8 mouse cellular contexts compared by ENCODE assay signal in the genomic region with DNA sequence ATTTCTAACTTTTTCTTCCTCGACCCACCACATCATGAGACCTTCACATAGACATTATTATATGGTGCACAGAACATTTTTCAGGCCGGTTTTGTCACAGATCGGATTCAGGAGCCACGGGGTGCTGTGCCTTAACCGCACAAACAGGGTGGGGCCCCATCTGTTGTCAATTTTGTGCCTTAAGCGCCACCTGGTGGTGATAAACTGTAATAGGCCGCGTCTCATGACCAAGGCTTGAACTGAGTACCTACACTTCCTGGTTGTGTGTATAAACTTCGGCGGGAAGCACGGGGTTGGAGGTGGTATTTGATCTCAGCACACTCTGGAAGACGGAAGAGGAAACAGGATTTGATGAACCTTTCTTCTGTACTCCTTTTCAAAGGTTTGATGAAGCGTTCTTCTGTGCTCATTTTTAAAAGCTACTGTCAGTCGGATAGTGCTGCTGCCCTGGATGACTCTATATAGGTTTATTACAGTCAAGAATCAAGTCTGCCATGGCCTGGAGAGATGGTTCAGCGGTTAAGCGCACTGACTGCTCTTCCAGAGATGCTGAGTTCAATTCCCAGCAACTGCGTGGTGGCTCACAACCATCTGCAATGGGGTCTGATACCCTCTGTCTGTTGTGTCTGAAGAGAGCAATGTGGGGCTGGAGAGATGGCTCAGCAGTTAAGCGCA. TPM values are rescaled to one million over a fixed set of nuclear protein-coding genes. Genes with fewer than 3 reads are reported as not detected.
DNase-seq lines count a peak whose midpoint lies in the region; ATAC-seq lines count a peak whose summit lies in the region.

No protein-coding gene starts in this region.

- peak; percentile 85 for DNase-seq in adrenal gland, adult 8-10 months
- DNase-seq in embryo, embryonic 11.5 days (ENCODE audit: low read depth, low spot score), result peak; percentile 83
- peak; percentile 85 to 86 for DNase-seq in gastrocnemius, postnatal 36 days
- DNase-seq in left cerebral cortex, postnatal 25 days (ENCODE audit: low spot score in 2 of 2), result peak; percentile 91 to 93
- DNase-seq in mesoderm, embryonic 11.5 days (ENCODE audit: low read depth, low spot score), result peak; percentile 91
- peak; percentile 78 for DNase-seq in right cerebral cortex, postnatal 25 days
- DNase-seq in yolk sac, embryonic 10.5 days (ENCODE audit: low spot score), result peak; percentile 89

- no peaks in the 10 kb centered on the region for H3K4me1 ChIP-seq in intestine, embryonic 15.5 days (replicated peaks)

- WGBS in intestine, embryonic 15.5 days, result 14% methylated on average over 18 of the region's 18 CpGs

- H3K36me3 ChIP-seq in intestine, embryonic 15.5 days, result no peaks in the 10 kb centered on the region

- H3K9ac ChIP-seq in intestine, embryonic 15.5 days, result no peak overlapping the region

- H3K9me3 ChIP-seq in intestine, embryonic 15.5 days, result no peaks in the 10 kb centered on the region

- H3K27me3 ChIP-seq in intestine, embryonic 15.5 days (replicated peaks), result no peaks in the 10 kb centered on the region

- intact Hi-C loops in gastrocnemius, postnatal 36 days (cut with DNase I), result no loop called here
- intact Hi-C loops in left cerebral cortex, postnatal 25 days (cut with DNase I), result loop anchor here (2.0 kb wide), 2 partner anchors 18 to 78 kb away; a partner anchor contains a TSS

- H3K4me2 ChIP-seq in intestine, embryonic 15.5 days (replicated peaks), result peak overlapping the region; percentile 43

- peak overlapping the region; percentile 2; the same call in 1 of the 2 replicates for H3K27ac ChIP-seq in intestine, embryonic 15.5 days

- 0 out of 2 replicates have a peak overlapping the region, but pooled peaks have one; percentile 0 for H3K4me3 ChIP-seq in intestine, embryonic 15.5 days (replicated peaks)

- ATAC-seq in intestine, embryonic 15.5 days, result peak; percentile 95

RNA-seq across cellular contexts. Expression of a gene that starts 10.7 kb away (rescaled TPM):
- total RNA-seq in adrenal gland, adult 8-10 months (2022), result 10 to 100 TPM; 22.8 to 44.9 (median 33.2) TPM
- total RNA-seq in gastrocnemius, postnatal 36 days (2021), result 10 to 100 TPM; 12.8 to 13.0 TPM
- polyA plus RNA-seq in intestine, embryonic 15.5 days (2015; fragmentation: Nextera tagmentation; extraction: Ambion mirVana), result 28.4 and 29.3 TPM in 2 replicates
- 1 to 10 TPM; 7.9 to 8.0 TPM for total RNA-seq in left cerebral cortex, postnatal 25 days (2021)

RNA-seq across cellular contexts. Expression of a gene that starts 11.2 kb away (rescaled TPM):
- total RNA-seq in adrenal gland, adult 8-10 months (2022), result 10 to 100 TPM; 12.9 to 15.0 (median 13.6) TPM
- total RNA-seq in gastrocnemius, postnatal 36 days (2021), result 1 to 10 TPM; 3.7 to 5.3 TPM
- polyA plus RNA-seq in intestine, embryonic 15.5 days (2015; fragmentation: Nextera tagmentation; extraction: Ambion mirVana), result 14.5 and 15.2 TPM in 2 replicates
- total RNA-seq in left cerebral cortex, postnatal 25 days (2021), result 10 to 100 TPM; 13.2 to 13.5 TPM

RNA-seq across cellular contexts. Expression of a gene that starts 12.7 kb away (rescaled TPM):
- total RNA-seq in adrenal gland, adult 8-10 months (2022), result 1,000 to 10,000 TPM; 2,263 to 2,673 (median 2,524) TPM
- 100 to 1,000 TPM; 857 to 980 TPM for total RNA-seq in gastrocnemius, postnatal 36 days (2021)
- 3,667 and 3,915 TPM in 2 replicates for polyA plus RNA-seq in intestine, embryonic 15.5 days (2015; fragmentation: Nextera tagmentation; extraction: Ambion mirVana)
- total RNA-seq in left cerebral cortex, postnatal 25 days (2021), result 1,000 to 10,000 TPM; 1,545 to 1,604 TPM

RNA-seq across cellular contexts. Expression of a gene that starts 29.4 kb away (rescaled TPM):
- total RNA-seq in adrenal gland, adult 8-10 months (2022), result 10 to 100 TPM; 67.4 to 77.6 (median 70.5) TPM
- total RNA-seq in gastrocnemius, postnatal 36 days (2021), result 10 to 100 TPM; 32.8 to 39.0 TPM
- polyA plus RNA-seq in intestine, embryonic 15.5 days (2015; fragmentation: Nextera tagmentation; extraction: Ambion mirVana), result 205 and 210 TPM in 2 replicates
- total RNA-seq in left cerebral cortex, postnatal 25 days (2021), result 10 to 100 TPM; 56.7 to 62.7 TPM

RNA-seq across cellular contexts. Expression of a gene that starts 37.9 kb away (rescaled TPM):
- total RNA-seq in adrenal gland, adult 8-10 months (2022), result 10 to 100 TPM in 2 of 4 experiments, 1 to 10 TPM in 2; 4.8 to 11.6 (median 7.9) TPM
- total RNA-seq in gastrocnemius, postnatal 36 days (2021), result 10 to 100 TPM in 1 of 2 experiments, 1 to 10 TPM in 1; 5.6 to 21.4 TPM
- polyA plus RNA-seq in intestine, embryonic 15.5 days (2015; fragmentation: Nextera tagmentation; extraction: Ambion mirVana), result 2.4 and 2.7 TPM in 2 replicates
- total RNA-seq in left cerebral cortex, postnatal 25 days (2021), result 10 to 100 TPM; 22.9 to 24.0 TPM

Comparison
In these comparisons a context has a peak if more than half of its experiments do, and no peak if none do; other contexts are left out.
1. Peak in every context shown above with its lines: DNase-seq, ATAC-seq, H3K4me3 ChIP-seq and H3K27ac ChIP-seq.